Mouse (Mus musculus) embryonic facial prominence, embryonic 14.5 days (tissue): ENCODE measurements around the gene Atl1. TPM values are rescaled to one million over a fixed set of nuclear protein-coding genes. Genes with fewer than 3 reads are reported as not detected.

Source experiments
- ATAC-seq: fragments of 200-750 bp; cut with Nextera tagmentation; 2 replicates; pipeline ENCODE4 v1.8.0; 2017; ENCODE audit warnings: low read depth, moderate number of reproducible peaks, moderate TSS enrichment
- DNase-seq: peaks from one replicate; pipeline ENCODE4 v3.0.0-alpha.2; 2015; ENCODE audit warnings: low spot score
- H3K27ac ChIP-seq: fragments of 300-500 bp; sonication (generic); replicated peaks from 2 replicates; pipeline ENCODE4 v1.5.1; 2014; ENCODE audit warnings: low read depth, mild to moderate bottlenecking, low read length, moderate library complexity
- H3K27me3 ChIP-seq: fragments of 300-500 bp; sonication (generic); replicated peaks from 2 replicates; pipeline ENCODE4 v1.6.1; 2014; ENCODE audit warnings: low read length; ENCODE audit not compliant: control insufficient read depth, insufficient read depth
- H3K36me3 ChIP-seq: fragments of 300-500 bp; sonication (generic); 2 replicates; pipeline ENCODE4 v1.6.1; 2014; ENCODE audit warnings: low read length, mixed read lengths; ENCODE audit not compliant: control insufficient read depth, insufficient read depth
- H3K4me1 ChIP-seq: fragments of 300-500 bp; sonication (generic); 2 replicates; pipeline ENCODE4 v1.6.1; 2014; ENCODE audit warnings: antibody characterized with exemption, low read length; ENCODE audit not compliant: control insufficient read depth, insufficient read depth
- H3K4me2 ChIP-seq: fragments of 300-500 bp; sonication (generic); 2 replicates; pipeline ENCODE4 v1.6.1; 2014; ENCODE audit warnings: low read depth, mild to moderate bottlenecking, low read length, moderate library complexity, mixed read lengths
- H3K4me3 ChIP-seq: fragments of 300-500 bp; sonication (generic); 2 replicates; pipeline ENCODE4 v1.5.1; 2014; ENCODE audit warnings: low read depth, mild to moderate bottlenecking, low read length
- H3K9ac ChIP-seq: fragments of 300-500 bp; sonication (generic); 2 replicates; pipeline ENCODE4 v1.6.1; 2014; ENCODE audit warnings: low read depth, mild to moderate bottlenecking, low read length, moderate library complexity, mixed read lengths
- H3K9me3 ChIP-seq: fragments of 300-500 bp; sonication (generic); 2 replicates; pipeline ENCODE4 v1.6.1; 2016; ENCODE audit warnings: low read length; ENCODE audit not compliant: control insufficient read depth
- WGBS: fragments of 180-500 bp; shearing (Covaris S2); extraction: QIAGEN DNeasy Blood & Tissue Kit; methylation state at CpG from one replicate; pipeline ENCODE4 v1.1.7; 2014; 5-methylcytosine and 5-hydroxymethylcytosine counted together
- polyA plus RNA-seq: library from polyadenylated mRNA; unstranded; fragments of >200 nt; fragmentation: Nextera tagmentation; extraction: Ambion mirVana; gene quantifications from 2 replicates; pipeline ENCODE4 v1.2.1, GENCODE M21; 2014

Gene Atl1
- polyA plus RNA-seq, 1 experiment from 2014 or later = 8.5 TPM

GRCm38 (mm10) chr12:69855641-69856300 is 36.6 kb upstream of the Atl1 start:
- 93% methylated on average over 12 of the region's 12 CpGs for WGBS
- Histone ChIP-seq H3K36me3 (peaks cover 30% of the 10 kb centered on the region), H3K4me3 (no peak overlapping the region), H3K27me3 (no peaks in the 10 kb centered on the region), H3K4me2 (no peak overlapping the region), H3K9me3 (no peaks in the 10 kb centered on the region), H3K27ac (no peak overlapping the region), H3K4me1 (no peaks in the 10 kb centered on the region), H3K9ac (no peak overlapping the region)
- DNase-seq (no peak), ATAC-seq (no peak)

- no peaks in the 10 kb centered on the region for H3K9me3 ChIP-seq
- ATAC-seq (no peak), DNase-seq (no peak)
- no peak overlapping the region for H3K9ac ChIP-seq
- H3K4me3 ChIP-seq = no peak overlapping the region
- H3K36me3 ChIP-seq = peaks cover 25% of the 10 kb centered on the region
- 91% methylated on average over 10 of the region's 10 CpGs for WGBS
- H3K27ac ChIP-seq = no peak overlapping the region
- H3K4me2 ChIP-seq = no peak overlapping the region
- H3K27me3 ChIP-seq = no peaks in the 10 kb centered on the region
- no peaks in the 10 kb centered on the region for H3K4me1 ChIP-seq
Observed at GRCm38 (mm10) chr12:69856398-69856797, 36.0 kb upstream of the Atl1 start.

GRCm38 (mm10) chr12:69857597-69857996 is 34.8 kb upstream of the Atl1 start:
- no peaks in the 10 kb centered on the region for H3K9me3 ChIP-seq
- H3K36me3 ChIP-seq = peaks cover 14% of the 10 kb centered on the region
- no peak overlapping the region for H3K9ac ChIP-seq
- ATAC-seq (no peak), DNase-seq (no peak)
- no peaks in the 10 kb centered on the region for H3K4me1 ChIP-seq
- no peak overlapping the region for H3K4me2 ChIP-seq
- WGBS = 97% methylated on average over 2 of the region's 2 CpGs
- no peak overlapping the region for H3K27ac ChIP-seq
- no peaks in the 10 kb centered on the region for H3K27me3 ChIP-seq
- H3K4me3 ChIP-seq = no peak overlapping the region

GRCm38 (mm10) chr12:69858847-69859246 is 33.6 kb upstream of the Atl1 start:
- no peak overlapping the region for H3K9ac ChIP-seq
- ATAC-seq (no peak), DNase-seq (no peak)
- no peak overlapping the region for H3K4me3 ChIP-seq
- H3K4me1 ChIP-seq = no peaks in the 10 kb centered on the region
- WGBS = 91% methylated on average over 4 of the region's 4 CpGs
- H3K27ac ChIP-seq = no peak overlapping the region
- no peaks in the 10 kb centered on the region for H3K27me3 ChIP-seq
- peaks cover 16% of the 10 kb centered on the region for H3K36me3 ChIP-seq
- H3K4me2 ChIP-seq = no peak overlapping the region
- H3K9me3 ChIP-seq = no peaks in the 10 kb centered on the region

- H3K27ac ChIP-seq = no peak overlapping the region
- H3K4me2 ChIP-seq = no peak overlapping the region
- H3K9me3 ChIP-seq = no peaks in the 10 kb centered on the region
- DNase-seq = no peak
- H3K9ac ChIP-seq = no peak overlapping the region
- H3K27me3 ChIP-seq = no peaks in the 10 kb centered on the region
- WGBS = 68% methylated on average over 5 of the region's 5 CpGs
- no peak overlapping the region for H3K4me3 ChIP-seq
- no peaks in the 10 kb centered on the region for H3K4me1 ChIP-seq
- 0 out of 2 replicates have a peak, but pooled peaks cover 2% of the 10 kb centered on the region for H3K36me3 ChIP-seq
- no peak for ATAC-seq
Observed at GRCm38 (mm10) chr12:69863505-69863904, 28.9 kb upstream of the Atl1 start.

- 0 out of 2 replicates have a peak, but pooled peaks cover 2% of the 10 kb centered on the region for H3K36me3 ChIP-seq
- no peaks in the 10 kb centered on the region for H3K4me1 ChIP-seq
- no peak overlapping the region for H3K4me3 ChIP-seq
- no peak overlapping the region for H3K9ac ChIP-seq
- no peak for ATAC-seq
- no peaks in the 10 kb centered on the region for H3K9me3 ChIP-seq
- H3K27ac ChIP-seq = no peak overlapping the region
- no peak for DNase-seq
- H3K4me2 ChIP-seq = no peak overlapping the region
- 53% methylated on average over 4 of the region's 4 CpGs for WGBS
- no peaks in the 10 kb centered on the region for H3K27me3 ChIP-seq
Observed at GRCm38 (mm10) chr12:69864164-69864692, 28.2 kb upstream of the Atl1 start.

- Histone ChIP-seq H3K9me3 (no peaks in the 10 kb centered on the region), H3K4me1 (no peaks in the 10 kb centered on the region), H3K27me3 (no peaks in the 10 kb centered on the region), H3K4me3 (no peak overlapping the region), H3K27ac (no peak overlapping the region), H3K4me2 (no peak overlapping the region), H3K9ac (no peak overlapping the region), H3K36me3 (peaks cover 22% of the 10 kb centered on the region)
- DNase-seq (no peak), ATAC-seq (no peak)
- 83% methylated on average over 5 of the region's 5 CpGs for WGBS
Observed at GRCm38 (mm10) chr12:69867338-69867737, 25.1 kb upstream of the Atl1 start.

- H3K4me2 ChIP-seq = no peak overlapping the region
- H3K27me3 ChIP-seq = no peaks in the 10 kb centered on the region
- no peak overlapping the region for H3K4me3 ChIP-seq
- H3K4me1 ChIP-seq = no peaks in the 10 kb centered on the region
- no peak overlapping the region for H3K27ac ChIP-seq
- no peak for DNase-seq
- H3K9ac ChIP-seq = no peak overlapping the region
- H3K9me3 ChIP-seq = no peaks in the 10 kb centered on the region
- peaks cover 23% of the 10 kb centered on the region for H3K36me3 ChIP-seq
- ATAC-seq = no peak
- 96% methylated on average over 5 of the region's 5 CpGs for WGBS
Observed at GRCm38 (mm10) chr12:69871632-69872031, 20.8 kb upstream of the Atl1 start.

- no peak overlapping the region for H3K9ac ChIP-seq
- no peaks in the 10 kb centered on the region for H3K9me3 ChIP-seq
- no peak overlapping the region for H3K4me2 ChIP-seq
- WGBS = 80% methylated on average over 9 of the region's 9 CpGs
- DNase-seq = no peak
- no peaks in the 10 kb centered on the region for H3K27me3 ChIP-seq
- no peak overlapping the region for H3K27ac ChIP-seq
- no peak overlapping the region for H3K4me3 ChIP-seq
- H3K4me1 ChIP-seq = peaks cover 29% of the 10 kb centered on the region
- 0 out of 2 replicates have a peak, but pooled peaks cover 2% of the 10 kb centered on the region for H3K36me3 ChIP-seq
- no peak for ATAC-seq
Observed at GRCm38 (mm10) chr12:69877842-69878363, 14.5 kb upstream of the Atl1 start.
